Mouse (Mus musculus): ENCODE measurements around the gene Llgl2. TPM values are rescaled to one million over a fixed set of nuclear protein-coding genes. Genes with fewer than 3 reads are reported as not detected.
A peak's percentile ranks its signal among the peaks of the same experiment; 100 is the strongest.

Llgl2 gene
- total and polyA plus RNA-seq, 2 experiments from 2014 or later = 14.1 to 49.8 TPM

- TF ChIP-seq CTCF (IDR thresholded peaks at IDR 0.05; ENCODE audit: low read depth) (no peak), EP300 (IDR thresholded peaks at IDR 0.05; ENCODE audit: low read depth) (peak; percentile 84; the same call in 1 of the 2 replicates)
- peaks cover 46% of the 10 kb centered on the region for H3K4me1 ChIP-seq (ENCODE audit: control insufficient read depth, insufficient read depth)
- peak; percentile 90 for DNase-seq (ENCODE audit: low spot score)
- no peak overlapping the region for H3K4me3 ChIP-seq (ENCODE audit: low read depth, low read length)
- H3K27ac ChIP-seq (ENCODE audit: low read depth) = peak overlapping the region; percentile 98
- 20% methylated on average over 11 of the region's 11 CpGs for WGBS
- H3K4me2 ChIP-seq (ENCODE audit: low read depth, low read length) = peak overlapping the region; percentile 19
- H3K27me3 ChIP-seq (ENCODE audit: control insufficient read depth, insufficient read depth, low read length) = no peaks in the 10 kb centered on the region
- H3K9me3 ChIP-seq (replicated peaks; ENCODE audit: control insufficient read depth, low read length) = no peaks in the 10 kb centered on the region
- H3K36me3 ChIP-seq (replicated peaks; ENCODE audit: control insufficient read depth, insufficient read depth, low read length) = peaks cover 30% of the 10 kb centered on the region
- ATAC-seq (ENCODE audit: insufficient read depth, low read depth) = peak; percentile 83
- no peak overlapping the region for H3K9ac ChIP-seq (replicated peaks; ENCODE audit: low read depth, low read length)
These were observed 79.8 kb downstream of the Llgl2 start for GRCm38 (mm10) chr11:115903384-115904230.

- TF ChIP-seq EP300 (IDR thresholded peaks at IDR 0.05; ENCODE audit: low read depth) (no peak), CTCF (IDR thresholded peaks at IDR 0.05; ENCODE audit: low read depth) (no peak)
- Histone ChIP-seq H3K9ac (replicated peaks; ENCODE audit: low read depth, low read length) (0 out of 2 replicates have a peak overlapping the region, but pooled peaks have one; percentile 34), H3K4me1 (ENCODE audit: control insufficient read depth, insufficient read depth) (peaks cover 46% of the 10 kb centered on the region), H3K4me2 (ENCODE audit: low read depth, low read length) (no peak overlapping the region), H3K36me3 (replicated peaks; ENCODE audit: control insufficient read depth, insufficient read depth, low read length) (peaks cover 30% of the 10 kb centered on the region), H3K27ac (ENCODE audit: low read depth) (peak overlapping the region; percentile 98), H3K9me3 (replicated peaks; ENCODE audit: control insufficient read depth, low read length) (no peaks in the 10 kb centered on the region), H3K4me3 (ENCODE audit: low read depth, low read length) (no peak overlapping the region), H3K27me3 (ENCODE audit: control insufficient read depth, insufficient read depth, low read length) (no peaks in the 10 kb centered on the region)
- DNase-seq (ENCODE audit: low spot score) (no peak), ATAC-seq (ENCODE audit: insufficient read depth, low read depth) (no peak)
- WGBS = 60% methylated on average over 8 of the region's 8 CpGs
These were observed 80.5 kb downstream of the Llgl2 start for GRCm38 (mm10) chr11:115904231-115904955.

Small RNAs within 50 kb of the gene (microRNA-seq; reads per million reads assigned to microRNA genes)
- gene Mir5621 = 1.2 reads per million

Other genes with a start within 250 kb of the Llgl2 start
- 53.1 and 56.7 TPM in 2 replicates for gene Mrps7, start 220.1 kb upstream of the Llgl2 start, total RNA-seq (2014; rRNA removed; ENCODE audit: low replicate concordance)
- gene Mrps7, start 220.1 kb upstream of the Llgl2 start, polyA plus RNA-seq (2015; fragmentation: Nextera tagmentation; extraction: Ambion mirVana) = 85.1 and 86.4 TPM in 2 replicates
- gene Gga3, start 220.0 kb upstream of the Llgl2 start, total RNA-seq (2014; rRNA removed; ENCODE audit: low replicate concordance) = 11.8 and 24.0 TPM in 2 replicates
- 7.0 and 7.2 TPM in 2 replicates for gene Gga3, start 220.0 kb upstream of the Llgl2 start, polyA plus RNA-seq (2015; fragmentation: Nextera tagmentation; extraction: Ambion mirVana)
- gene Mif4gd, start 211.1 kb upstream of the Llgl2 start, total RNA-seq (2014; rRNA removed; ENCODE audit: low replicate concordance) = 31.5 and 38.4 TPM in 2 replicates
- gene Mif4gd, start 211.1 kb upstream of the Llgl2 start, polyA plus RNA-seq (2015; fragmentation: Nextera tagmentation; extraction: Ambion mirVana) = 34.1 and 34.5 TPM in 2 replicates
- 25.0 and 35.1 TPM in 2 replicates for gene Slc25a19, start 195.8 kb upstream of the Llgl2 start, total RNA-seq (2014; rRNA removed; ENCODE audit: low replicate concordance)
- 35.0 and 41.0 TPM in 2 replicates for gene Slc25a19, start 195.8 kb upstream of the Llgl2 start, polyA plus RNA-seq (2015; fragmentation: Nextera tagmentation; extraction: Ambion mirVana)
- 48.6 and 126 TPM in 2 replicates for gene Grb2, start 115.5 kb upstream of the Llgl2 start, total RNA-seq (2014; rRNA removed; ENCODE audit: low replicate concordance)
- gene Grb2, start 115.5 kb upstream of the Llgl2 start, polyA plus RNA-seq (2015; fragmentation: Nextera tagmentation; extraction: Ambion mirVana) = 96.9 and 116 TPM in 2 replicates
- 56.9 and 65.0 TPM in 2 replicates for gene Tmem94, start 58.6 kb upstream of the Llgl2 start, total RNA-seq (2014; rRNA removed; ENCODE audit: low replicate concordance)
- 32.5 and 34.0 TPM in 2 replicates for gene Tmem94, start 58.6 kb upstream of the Llgl2 start, polyA plus RNA-seq (2015; fragmentation: Nextera tagmentation; extraction: Ambion mirVana)
- 62.1 and 107 TPM in 2 replicates for gene Caskin2, start 10.4 kb upstream of the Llgl2 start, total RNA-seq (2014; rRNA removed; ENCODE audit: low replicate concordance)
- 12.6 and 14.2 TPM in 2 replicates for gene Caskin2, start 10.4 kb upstream of the Llgl2 start, polyA plus RNA-seq (2015; fragmentation: Nextera tagmentation; extraction: Ambion mirVana)
- 35.5 and 58.5 TPM in 2 replicates for gene Tsen54, start 9.3 kb upstream of the Llgl2 start, total RNA-seq (2014; rRNA removed; ENCODE audit: low replicate concordance)
- gene Tsen54, start 9.3 kb upstream of the Llgl2 start, polyA plus RNA-seq (2015; fragmentation: Nextera tagmentation; extraction: Ambion mirVana) = 14.8 and 17.7 TPM in 2 replicates
- not detected in 2 replicates for gene Myo15b, start 34.4 kb downstream of the Llgl2 start, total RNA-seq (2014; rRNA removed; ENCODE audit: low replicate concordance)
- gene Myo15b, start 34.4 kb downstream of the Llgl2 start, polyA plus RNA-seq (2015; fragmentation: Nextera tagmentation; extraction: Ambion mirVana) = 0.04 and 0.11 TPM in 2 replicates
- gene Smim5, start 75.9 kb downstream of the Llgl2 start, total RNA-seq (2014; rRNA removed; ENCODE audit: low replicate concordance) = 57.5 and 83.0 TPM in 2 replicates
- 79.3 and 93.3 TPM in 2 replicates for gene Smim5, start 75.9 kb downstream of the Llgl2 start, polyA plus RNA-seq (2015; fragmentation: Nextera tagmentation; extraction: Ambion mirVana)
- not detected in 2 replicates for gene Smim6, start 88.0 kb downstream of the Llgl2 start, total RNA-seq (2014; rRNA removed; ENCODE audit: low replicate concordance)
- 0.98 and 1.6 TPM in 2 replicates for gene Smim6, start 88.0 kb downstream of the Llgl2 start, polyA plus RNA-seq (2015; fragmentation: Nextera tagmentation; extraction: Ambion mirVana)
- 11.7 and 17.9 TPM in 2 replicates for gene Sap30bp, start 109.2 kb downstream of the Llgl2 start, total RNA-seq (2014; rRNA removed; ENCODE audit: low replicate concordance)
- 19.0 and 19.6 TPM in 2 replicates for gene Sap30bp, start 109.2 kb downstream of the Llgl2 start, polyA plus RNA-seq (2015; fragmentation: Nextera tagmentation; extraction: Ambion mirVana)
- gene Recql5, start 109.4 kb downstream of the Llgl2 start, total RNA-seq (2014; rRNA removed; ENCODE audit: low replicate concordance) = 5.4 and 5.8 TPM in 2 replicates
- 6.2 and 6.3 TPM in 2 replicates for gene Recql5, start 109.4 kb downstream of the Llgl2 start, polyA plus RNA-seq (2015; fragmentation: Nextera tagmentation; extraction: Ambion mirVana)
- 1.1 and 1.5 TPM in 2 replicates for gene Itgb4, start 150.7 kb downstream of the Llgl2 start, total RNA-seq (2014; rRNA removed; ENCODE audit: low replicate concordance)
- gene Itgb4, start 150.7 kb downstream of the Llgl2 start, polyA plus RNA-seq (2015; fragmentation: Nextera tagmentation; extraction: Ambion mirVana) = 0.85 and 1.1 TPM in 2 replicates
- gene Galk1, start 188.7 kb downstream of the Llgl2 start, total RNA-seq (2014; rRNA removed; ENCODE audit: low replicate concordance) = 90.4 and 98.3 TPM in 2 replicates
- 86.3 and 88.4 TPM in 2 replicates for gene Galk1, start 188.7 kb downstream of the Llgl2 start, polyA plus RNA-seq (2015; fragmentation: Nextera tagmentation; extraction: Ambion mirVana)
- 365 and 410 TPM in 2 replicates for gene H3f3b, start 203.9 kb downstream of the Llgl2 start, total RNA-seq (2014; rRNA removed; ENCODE audit: low replicate concordance)
- 518 and 561 TPM in 2 replicates for gene H3f3b, start 203.9 kb downstream of the Llgl2 start, polyA plus RNA-seq (2015; fragmentation: Nextera tagmentation; extraction: Ambion mirVana)
- gene Unk, start 206.3 kb downstream of the Llgl2 start, total RNA-seq (2014; rRNA removed; ENCODE audit: low replicate concordance) = 23.1 and 26.1 TPM in 2 replicates
- 8.4 and 9.5 TPM in 2 replicates for gene Unk, start 206.3 kb downstream of the Llgl2 start, polyA plus RNA-seq (2015; fragmentation: Nextera tagmentation; extraction: Ambion mirVana)